Mouse (Mus musculus): ENCODE measurements at regions not wholly inside any gene's neighbourhood (a gene's known extent, or its start where the extent isn't known, plus 50 kb on each side); places are given as distances from the start of the nearest gene placed in this dataset.

- TF ChIP-seq CTCF (IDR thresholded peaks at IDR 0.05; ENCODE audit: control insufficient read depth, insufficient read depth, insufficient replicate concordance, low read depth, low read length) (no peak), POLR2A (IDR thresholded peaks at IDR 0.05; ENCODE audit: control insufficient read depth, low read depth, low read length) (no peak)
Observed at GRCm38 (mm10) chr7:95864233-95864632, 306.8 kb upstream of the Tenm4 start.

All from testis, adult 2 months (tissue).